Mouse (Mus musculus) liver, embryonic 11.5 days (tissue): ENCODE data around the gene Nomo1. TPM values are rescaled to one million over a fixed set of nuclear protein-coding genes. Genes with fewer than 3 reads are reported as not detected.

ENCODE experiments used
- ATAC-seq: fragments of 200-750 bp; cut with Nextera tagmentation; replicated peaks from 2 replicates; pipeline ENCODE4 v1.8.0; 2017; ENCODE audit warnings: moderate number of reproducible peaks, mild to moderate bottlenecking, moderate TSS enrichment, moderate library complexity; ENCODE audit not compliant: low FRiP score
- DNase-seq: peaks from one replicate; pipeline ENCODE4 v3.0.0-alpha.2; 2017; ENCODE audit warnings: low spot score
- H3K27ac ChIP-seq: fragments of 300-500 bp; sonication (generic); 2 replicates; pipeline ENCODE4 v1.5.1; 2014; ENCODE audit warnings: mild to moderate bottlenecking, low read depth, low read length, control low read depth
- H3K27me3 ChIP-seq: fragments of 300-500 bp; sonication (generic); replicated peaks from 2 replicates; pipeline ENCODE4 v1.6.1; 2014; ENCODE audit warnings: low read length, mixed read lengths; ENCODE audit not compliant: control insufficient read depth, insufficient read depth
- H3K36me3 ChIP-seq: fragments of 300-500 bp; sonication (generic); 2 replicates; pipeline ENCODE4 v1.6.1; 2014; ENCODE audit warnings: mild to moderate bottlenecking, low read length, moderate library complexity, mixed read lengths; ENCODE audit not compliant: control insufficient read depth, insufficient read depth
- H3K4me1 ChIP-seq: fragments of 300-500 bp; sonication (generic); replicated peaks from 2 replicates; pipeline ENCODE4 v1.6.1; 2014; ENCODE audit warnings: low read length, mixed read lengths; ENCODE audit not compliant: control insufficient read depth, insufficient read depth
- H3K4me2 ChIP-seq: fragments of 300-500 bp; sonication (generic); 2 replicates; pipeline ENCODE4 v1.6.1; 2014; ENCODE audit warnings: mild to moderate bottlenecking, control low read depth, moderate library complexity
- H3K4me3 ChIP-seq: fragments of 300-500 bp; sonication (generic); 2 replicates; pipeline ENCODE4 v1.5.1; 2014; ENCODE audit warnings: low read depth, low read length, control low read depth
- H3K9ac ChIP-seq: fragments of 300-500 bp; sonication (generic); 2 replicates; pipeline ENCODE4 v1.6.1; 2014; ENCODE audit warnings: low read depth, low read length, control low read depth
- H3K9me3 ChIP-seq: fragments of 300-500 bp; sonication (generic); 2 replicates; pipeline ENCODE4 v1.6.1; 2016; ENCODE audit warnings: low read length, inconsistent platforms, mixed read lengths; ENCODE audit not compliant: control insufficient read depth
- WGBS: fragments of 180-500 bp; shearing (Covaris S2); extraction: QIAGEN DNeasy Blood & Tissue Kit; methylation state at CpG from one replicate; pipeline ENCODE4 v1.1.7; 2014; 5-methylcytosine and 5-hydroxymethylcytosine counted together
- polyA plus RNA-seq: library from polyadenylated mRNA; unstranded; fragments of >200 nt; fragmentation: Nextera tagmentation; extraction: Ambion mirVana; gene quantifications from 2 replicates; pipeline ENCODE4 v1.2.1, GENCODE M21; 2014

Gene Nomo1
- polyA plus RNA-seq: 45.5 and 47.6 TPM in 2 replicates

- Histone ChIP-seq H3K4me1 (peaks cover 29% of the 10 kb centered on the region), H3K27me3 (no peaks in the 10 kb centered on the region), H3K27ac (peak within 1 kb of the TSS; percentile 61), H3K4me3 (peak within 1 kb of the TSS; percentile 97), H3K9me3 (no peaks in the 10 kb centered on the region), H3K36me3 (peaks cover 6% of the 10 kb centered on the region), H3K4me2 (peak within 1 kb of the TSS; percentile 82), H3K9ac (peak within 1 kb of the TSS; percentile 87)
- peak; percentile 97 for DNase-seq
- peak; percentile 87 for ATAC-seq
- WGBS: 6% methylated on average over 41 of the region's 44 CpGs
These were observed at the start of gene Nomo1 for GRCm38 (mm10) chr7:46033109-46033869. TSS of gene Nomo1 (plus strand) at chr7:46033698.

- Histone ChIP-seq H3K27me3 (no peaks in the 10 kb centered on the region), H3K36me3 (no peaks in the 10 kb centered on the region), H3K4me3 (no peak overlapping the region), H3K9me3 (no peaks in the 10 kb centered on the region), H3K4me1 (no peaks in the 10 kb centered on the region), H3K4me2 (no peak overlapping the region), H3K9ac (no peak overlapping the region), H3K27ac (no peak overlapping the region)
- ATAC-seq: no peak
- WGBS: 75% methylated on average over 6 of the region's 6 CpGs
- no peak for DNase-seq
These were observed 46.6 kb upstream of the Nomo1 start for GRCm38 (mm10) chr7:45986893-45987292.

- ATAC-seq (no peak), DNase-seq (no peak)
- H3K27me3 ChIP-seq: no peaks in the 10 kb centered on the region
- no peak overlapping the region for H3K4me3 ChIP-seq
- H3K4me2 ChIP-seq: no peak overlapping the region
- no peaks in the 10 kb centered on the region for H3K9me3 ChIP-seq
- H3K27ac ChIP-seq: no peak overlapping the region
- 70% methylated on average over 1 of the region's 1 CpGs for WGBS
- H3K4me1 ChIP-seq: no peaks in the 10 kb centered on the region
- H3K36me3 ChIP-seq: no peaks in the 10 kb centered on the region
- no peak overlapping the region for H3K9ac ChIP-seq
These were observed 45.2 kb upstream of the Nomo1 start for GRCm38 (mm10) chr7:45988344-45988743.

GRCm38 (mm10) chr7:45992470-45992869, 41.0 kb upstream of the Nomo1 start:
- Histone ChIP-seq H3K9me3 (no peaks in the 10 kb centered on the region), H3K4me3 (no peak overlapping the region), H3K27me3 (no peaks in the 10 kb centered on the region), H3K27ac (no peak overlapping the region), H3K4me1 (no peaks in the 10 kb centered on the region), H3K4me2 (no peak overlapping the region), H3K36me3 (no peaks in the 10 kb centered on the region), H3K9ac (no peak overlapping the region)
- ATAC-seq (no peak), DNase-seq (no peak)
- WGBS: 66% methylated on average over 8 of the region's 8 CpGs

- Histone ChIP-seq H3K9me3 (no peaks in the 10 kb centered on the region), H3K4me3 (no peak overlapping the region), H3K27me3 (no peaks in the 10 kb centered on the region), H3K9ac (no peak overlapping the region), H3K4me2 (no peak overlapping the region), H3K27ac (no peak overlapping the region), H3K36me3 (no peaks in the 10 kb centered on the region), H3K4me1 (no peaks in the 10 kb centered on the region)
- 89% methylated on average over 4 of the region's 4 CpGs for WGBS
- no peak for ATAC-seq
- no peak for DNase-seq
These were observed 32.9 kb upstream of the Nomo1 start for GRCm38 (mm10) chr7:46000577-46000976.

GRCm38 (mm10) chr7:46002748-46003147, 30.8 kb upstream of the Nomo1 start:
- no peak for ATAC-seq
- no peaks in the 10 kb centered on the region for H3K9me3 ChIP-seq
- no peak overlapping the region for H3K4me2 ChIP-seq
- no peak for DNase-seq
- no peak overlapping the region for H3K9ac ChIP-seq
- no peak overlapping the region for H3K4me3 ChIP-seq
- no peaks in the 10 kb centered on the region for H3K4me1 ChIP-seq
- WGBS: 55% methylated on average over 4 of the region's 4 CpGs
- H3K27ac ChIP-seq: no peak overlapping the region
- H3K27me3 ChIP-seq: no peaks in the 10 kb centered on the region
- H3K36me3 ChIP-seq: no peaks in the 10 kb centered on the region

GRCm38 (mm10) chr7:46009578-46009977, 23.9 kb upstream of the Nomo1 start:
- Histone ChIP-seq H3K27ac (no peak overlapping the region), H3K9me3 (no peaks in the 10 kb centered on the region), H3K36me3 (no peaks in the 10 kb centered on the region), H3K9ac (no peak overlapping the region), H3K27me3 (peaks cover 3% of the 10 kb centered on the region; the same call in 1 of the 2 replicates), H3K4me2 (no peak overlapping the region), H3K4me1 (no peaks in the 10 kb centered on the region; the same call in 1 of the 2 replicates), H3K4me3 (no peak overlapping the region)
- no peak for DNase-seq
- ATAC-seq: no peak
- WGBS: 19% methylated on average over 5 of the region's 5 CpGs

- no peaks in the 10 kb centered on the region for H3K36me3 ChIP-seq
- DNase-seq: no peak
- ATAC-seq: no peak
These were observed 21.4 kb upstream of the Nomo1 start for GRCm38 (mm10) chr7:46012121-46012520.

More at GRCm38 (mm10) chr7:46012121-46012520, 21.4 kb upstream of the Nomo1 start:
- no peak overlapping the region for H3K4me3 ChIP-seq
- H3K27me3 ChIP-seq: peaks cover 3% of the 10 kb centered on the region; the same call in 1 of the 2 replicates
- no peak overlapping the region for H3K9ac ChIP-seq
- no peaks in the 10 kb centered on the region for H3K9me3 ChIP-seq
- no peaks in the 10 kb centered on the region; the same call in 1 of the 2 replicates for H3K4me1 ChIP-seq
- H3K4me2 ChIP-seq: no peak overlapping the region
- no peak overlapping the region for H3K27ac ChIP-seq
